Mouse (Mus musculus): ENCODE results near the gene Asb10.

DNA sequence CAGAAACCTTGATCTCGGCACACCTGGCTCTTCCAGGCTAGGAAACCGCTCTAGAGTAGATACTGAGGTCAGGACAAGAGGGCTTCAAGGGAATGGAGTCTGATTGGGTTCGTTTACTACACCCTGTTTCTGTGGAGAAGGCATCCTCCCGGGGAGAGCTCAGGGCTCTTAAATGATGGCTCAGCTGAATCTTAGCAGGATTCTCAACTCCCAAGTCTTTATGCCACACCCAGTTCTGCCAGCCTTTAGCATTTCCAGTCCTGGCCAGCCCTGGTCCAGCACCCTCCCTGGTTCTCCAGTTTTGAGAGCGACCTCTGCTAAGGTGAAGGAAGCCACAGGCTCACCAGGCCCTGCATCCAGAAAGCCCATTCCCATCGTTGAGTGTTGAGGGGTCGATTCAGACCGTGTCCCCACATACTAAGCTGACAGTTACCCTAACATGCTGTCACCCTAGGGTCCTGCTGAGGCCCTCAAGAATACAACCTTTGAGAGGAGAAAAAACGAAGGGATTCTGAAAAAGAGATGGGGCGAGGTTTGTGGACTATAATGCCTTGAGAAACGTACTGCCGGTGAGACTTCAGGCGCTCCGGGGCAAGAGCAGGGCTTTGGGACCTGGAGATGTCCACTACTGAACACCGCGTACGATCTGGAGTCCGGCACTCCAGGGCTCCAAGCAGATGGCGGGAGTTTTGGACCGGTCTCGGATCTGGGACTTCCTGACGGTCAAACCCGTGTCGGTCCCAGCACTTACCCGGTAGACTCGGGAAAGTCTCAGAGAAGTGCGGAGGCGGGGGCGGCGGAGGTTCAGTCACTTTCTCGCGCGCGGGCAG, 15.2 kb downstream of the Asb10 start:
- TF ChIP-seq CTCF (IDR thresholded peaks at IDR 0.05; ENCODE audit: low read depth) (no peak), EP300 (optimal IDR thresholded peaks at IDR 0.05) (no peak)
